Mouse (Mus musculus) ovary, postnatal 10 days (tissue): ENCODE results near the gene Tgfb1.
A peak's percentile ranks its signal among the peaks of the same experiment; 100 is the strongest.
"Not testable (repeated sequence)": the region's sequence is repeated elsewhere in the genome, so short reads cannot be mapped to it uniquely, and the experiment has no call there.

Experiments used
- DNase-seq: peaks from one replicate; pipeline ENCODE4 v3.0.0; 2022; ENCODE audit warnings: low spot score

The Tgfb1 gene

DNA sequence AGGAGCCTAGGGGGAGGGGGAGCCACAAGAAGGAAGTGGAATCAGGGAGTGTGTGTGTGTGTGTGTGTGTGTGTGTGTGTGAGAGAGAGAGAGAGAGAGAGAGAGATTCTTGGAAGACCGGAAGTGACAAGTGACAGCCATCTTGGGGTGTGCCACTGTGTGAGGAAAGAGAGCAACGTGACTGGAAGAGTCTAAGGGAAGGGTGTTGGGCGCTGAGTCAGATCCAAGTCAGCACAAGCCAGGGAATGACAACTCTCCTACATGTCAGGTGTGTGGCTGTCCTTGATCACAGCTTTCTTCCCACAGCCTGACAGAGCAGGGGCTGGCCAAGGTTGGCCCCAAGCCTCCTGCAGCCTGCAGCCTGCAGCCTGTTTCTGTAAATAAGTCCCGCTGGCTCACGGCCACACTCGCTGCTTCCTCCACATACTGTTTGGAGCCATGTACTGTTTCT, 19.0 kb downstream of the Tgfb1 start:
- no peak for DNase-seq

DNA sequence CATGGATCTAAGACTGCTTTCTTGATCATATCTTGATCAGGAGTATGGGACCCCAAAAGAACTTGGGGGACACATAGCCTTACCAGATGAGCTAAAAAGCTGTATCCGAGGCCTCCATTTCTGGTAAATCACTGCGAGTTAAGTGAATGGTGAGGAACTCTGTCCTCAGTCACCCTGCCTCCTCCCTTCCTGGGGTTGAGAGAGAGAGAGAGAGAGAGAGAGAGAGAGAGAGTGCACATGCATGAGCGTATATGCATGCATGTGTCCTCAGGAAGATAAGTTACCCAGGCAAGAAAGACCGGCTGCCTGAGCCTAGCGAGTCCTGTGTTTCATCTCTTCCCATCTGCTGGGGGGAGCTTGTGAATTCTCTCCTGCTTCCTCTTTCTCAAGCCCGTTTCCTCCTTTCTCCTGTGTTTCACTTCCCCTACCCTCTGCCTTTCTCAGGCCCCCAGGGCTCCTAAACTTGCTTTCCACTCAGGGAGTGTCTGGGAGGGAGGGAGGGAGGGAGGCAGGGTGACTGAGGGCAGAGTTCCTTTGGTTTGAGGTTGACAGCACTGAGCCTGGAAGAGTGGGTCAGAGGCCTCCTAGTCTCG, 19.9 kb downstream of the Tgfb1 start:
- DNase-seq, result no peak

DNA sequence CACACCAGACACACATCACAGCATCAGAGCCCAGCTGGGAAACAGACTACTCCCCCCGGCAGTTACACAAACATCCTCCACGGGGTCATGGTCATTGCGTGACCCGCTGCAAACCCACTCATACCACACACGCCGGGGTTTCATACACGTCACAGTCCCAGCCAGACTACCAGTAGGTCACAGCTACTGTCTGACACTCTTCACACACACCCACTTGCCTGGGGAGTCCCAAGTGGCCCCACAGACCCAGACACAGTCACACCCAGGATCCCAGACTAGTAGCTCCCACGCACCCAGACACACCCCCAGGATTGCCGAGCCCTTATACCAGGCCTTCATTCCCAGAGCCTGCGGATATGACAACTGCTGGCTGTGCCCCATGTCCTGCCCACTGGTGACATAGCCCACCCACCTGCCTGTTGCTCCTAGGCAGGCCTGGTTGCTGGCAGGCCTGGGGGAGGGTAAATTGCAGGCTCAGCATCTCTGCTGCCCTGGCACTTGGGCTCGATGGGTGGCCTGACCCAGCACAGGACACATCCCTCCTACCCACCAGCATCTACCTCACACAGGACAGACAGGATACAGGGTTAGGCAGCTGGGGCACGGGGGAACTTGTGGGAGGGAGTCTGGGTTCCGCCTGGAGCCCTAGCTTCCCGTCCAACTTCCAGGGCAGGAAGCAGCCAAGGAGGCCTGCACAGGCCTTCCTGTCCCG, 20.9 kb downstream of the Tgfb1 start:
- DNase-seq, result no peak

DNA sequence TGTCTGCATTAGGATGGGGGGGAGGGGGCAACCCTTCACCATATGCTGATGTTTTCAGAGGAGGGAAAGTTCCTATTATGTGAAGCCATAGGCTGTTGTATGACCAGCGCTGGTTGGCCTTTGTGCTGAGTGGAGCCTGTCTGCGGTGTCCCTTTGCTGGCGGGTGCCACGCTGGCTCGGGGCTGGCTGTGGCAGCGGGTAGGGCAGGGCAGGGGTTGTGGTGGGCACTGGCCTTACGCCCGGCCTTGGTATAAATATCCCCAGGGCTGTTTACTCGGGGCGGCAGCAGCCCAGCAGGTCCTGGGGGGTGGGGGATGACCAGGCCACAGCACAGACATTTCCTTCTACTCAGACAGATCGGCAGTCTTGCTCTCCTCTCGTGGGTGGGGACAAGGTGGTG, 23.2 kb downstream of the Tgfb1 start:
- no peak for DNase-seq

DNA sequence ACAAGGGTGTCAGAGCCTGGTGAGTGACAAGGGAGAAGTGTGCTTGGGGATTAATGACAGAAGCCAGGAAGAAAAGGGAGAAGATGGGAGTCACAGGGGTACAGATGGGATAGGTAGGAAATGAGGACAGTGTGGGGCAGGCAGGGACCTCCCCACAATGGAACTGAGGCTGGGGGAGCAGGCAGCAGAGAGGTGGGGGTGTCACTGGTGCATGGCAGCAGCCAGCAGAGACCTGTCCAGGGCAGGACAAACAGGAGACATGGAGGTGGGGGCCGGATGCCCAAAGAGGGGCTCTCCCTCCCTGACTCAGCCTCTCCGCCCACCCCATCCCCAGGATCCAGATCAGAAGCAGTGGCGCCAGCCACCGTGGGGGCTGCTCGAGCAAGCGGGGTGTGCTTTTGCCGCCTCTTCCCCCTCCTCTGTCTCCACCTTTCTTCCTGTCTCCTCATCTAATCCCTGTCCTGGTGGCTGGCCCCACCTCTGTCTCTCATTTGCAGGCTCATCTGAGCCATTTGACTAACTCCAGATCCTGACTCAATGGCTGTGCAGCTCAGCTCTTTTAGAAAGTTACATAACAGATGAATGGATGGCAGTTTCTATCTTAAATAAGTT, 23.8 kb downstream of the Tgfb1 start:
- no peak for DNase-seq

DNA sequence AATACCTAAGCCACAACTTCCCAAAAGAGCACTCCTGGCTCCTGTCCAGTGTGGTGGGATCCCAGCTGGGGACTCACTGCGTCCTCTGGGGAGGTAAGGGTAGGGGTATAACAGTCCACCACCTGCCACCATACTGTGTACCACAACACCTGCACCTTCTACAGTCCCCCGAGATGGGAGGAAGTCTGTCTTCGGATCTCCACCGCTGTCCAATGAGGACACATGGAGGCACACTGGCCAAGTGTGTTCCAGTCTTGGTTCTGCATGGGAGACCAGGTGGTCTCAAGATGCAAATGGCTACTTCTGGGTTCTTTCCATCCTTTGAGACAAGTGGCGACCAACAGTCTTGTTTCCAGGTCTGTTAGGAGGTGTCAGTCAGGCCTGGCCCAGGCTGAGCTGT, 24.4 kb downstream of the Tgfb1 start:
- DNase-seq, result no peak

DNA sequence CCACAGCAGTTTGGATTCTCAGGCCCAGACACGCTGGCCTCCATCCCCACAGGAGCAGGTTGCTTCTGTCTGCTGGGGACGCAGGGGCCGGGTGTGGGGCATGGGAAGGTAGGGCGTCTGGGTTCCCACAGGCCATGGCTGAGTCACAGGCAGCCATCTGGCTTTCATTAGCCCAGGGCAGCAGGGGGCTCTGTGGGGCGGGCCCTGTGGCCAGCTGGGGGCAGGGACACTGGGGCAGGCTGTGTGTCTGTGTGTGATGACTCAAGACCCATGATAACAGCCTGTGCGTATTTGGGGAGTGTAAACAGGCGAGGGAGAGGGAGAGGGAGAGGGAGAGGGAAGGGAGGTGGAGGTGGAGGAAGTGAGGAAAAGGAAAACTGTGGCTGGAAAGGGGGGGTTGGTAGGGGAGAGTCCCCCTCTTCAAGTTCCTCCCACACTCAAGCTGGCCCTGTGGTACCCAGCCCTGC, 25.0 kb downstream of the Tgfb1 start:
- DNase-seq, result no peak

DNA sequence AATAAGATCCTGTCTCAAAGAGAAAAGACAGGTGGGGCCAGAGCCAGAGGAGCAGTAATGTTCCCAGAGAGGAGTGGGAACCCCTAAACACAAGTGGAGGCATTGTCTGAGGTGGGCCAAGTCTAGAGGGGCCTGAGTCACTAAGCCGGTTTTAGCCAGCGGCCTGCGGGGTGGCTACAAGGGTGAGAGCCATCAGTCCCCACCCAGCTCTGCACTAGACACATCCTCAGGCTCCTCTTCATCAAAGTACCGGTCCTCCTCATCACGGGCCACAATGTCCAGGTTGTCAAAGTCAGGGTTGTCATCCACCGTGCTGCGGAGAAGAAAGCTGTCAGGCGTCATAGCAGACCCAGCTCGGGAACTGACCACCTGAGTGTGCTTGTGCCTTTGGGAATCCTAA, 26.0 kb downstream of the Tgfb1 start:
- DNase-seq, result no peak

DNA sequence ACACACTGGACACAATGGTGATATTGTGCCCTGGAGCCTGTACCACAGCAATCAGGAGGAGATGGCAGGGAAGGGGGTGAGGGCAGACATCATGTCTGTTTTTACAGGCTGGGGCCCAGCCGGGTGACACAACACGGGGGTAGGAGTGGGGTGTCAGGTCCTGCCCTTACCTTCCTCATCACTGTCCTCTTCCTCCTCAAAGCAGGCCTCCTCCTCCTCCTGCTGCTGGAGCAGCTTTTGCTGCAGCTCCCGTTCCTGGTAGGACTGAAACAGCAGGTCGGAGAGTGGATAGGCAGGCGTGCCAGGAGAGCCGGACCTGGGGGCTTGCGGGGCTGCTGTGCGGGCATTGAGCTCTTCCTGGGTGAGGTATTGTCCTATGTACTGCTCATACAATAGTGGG, 27.8 kb downstream of the Tgfb1 start:
- DNase-seq, result no peak

DNA sequence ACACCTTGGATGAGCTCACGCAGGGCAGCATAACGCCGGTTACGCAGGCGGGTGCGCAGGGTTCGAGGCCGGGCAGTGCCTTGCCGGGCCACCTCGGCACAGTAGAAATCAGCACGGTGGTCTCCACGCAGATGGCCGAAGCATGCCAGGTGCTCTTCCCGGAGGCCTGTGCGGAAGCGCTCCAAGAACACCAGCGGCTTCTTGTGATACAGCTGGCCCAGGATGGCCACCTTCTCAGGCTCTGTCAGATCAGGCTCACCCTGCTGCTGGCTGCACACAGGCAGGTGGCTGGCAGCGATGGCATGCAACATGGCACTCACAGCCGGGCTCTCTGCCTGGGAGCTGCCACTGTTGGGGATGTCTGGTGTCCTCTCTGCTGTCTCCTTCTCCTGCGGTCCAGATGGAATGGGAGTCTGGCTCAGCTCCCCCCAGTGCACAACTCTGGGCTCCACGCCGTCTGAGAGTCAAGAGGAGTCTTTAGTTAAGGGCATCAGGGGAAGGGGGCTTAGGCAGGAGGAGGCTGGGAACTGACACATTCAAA, 29.0 kb downstream of the Tgfb1 start:
- no peak for DNase-seq

DNA sequence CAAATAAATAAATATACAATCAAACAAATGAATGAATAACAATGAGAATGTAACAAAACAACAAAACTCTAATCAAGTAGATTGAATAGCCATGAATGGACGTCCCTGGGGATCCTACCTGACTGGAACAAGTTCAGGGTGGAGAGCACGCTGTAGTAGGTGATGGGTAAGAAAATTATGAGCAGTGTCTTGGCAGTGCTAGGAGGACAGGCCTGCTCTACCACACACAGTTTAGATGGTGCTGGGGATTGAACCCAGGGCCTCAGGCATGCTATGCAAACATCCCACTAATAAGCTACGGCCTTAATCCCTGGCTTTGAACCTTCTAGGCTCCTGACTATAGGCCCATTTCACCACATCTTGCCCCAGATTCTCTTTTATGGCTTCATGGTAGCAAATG, 30.7 kb downstream of the Tgfb1 start:
- no peak for DNase-seq

DNA sequence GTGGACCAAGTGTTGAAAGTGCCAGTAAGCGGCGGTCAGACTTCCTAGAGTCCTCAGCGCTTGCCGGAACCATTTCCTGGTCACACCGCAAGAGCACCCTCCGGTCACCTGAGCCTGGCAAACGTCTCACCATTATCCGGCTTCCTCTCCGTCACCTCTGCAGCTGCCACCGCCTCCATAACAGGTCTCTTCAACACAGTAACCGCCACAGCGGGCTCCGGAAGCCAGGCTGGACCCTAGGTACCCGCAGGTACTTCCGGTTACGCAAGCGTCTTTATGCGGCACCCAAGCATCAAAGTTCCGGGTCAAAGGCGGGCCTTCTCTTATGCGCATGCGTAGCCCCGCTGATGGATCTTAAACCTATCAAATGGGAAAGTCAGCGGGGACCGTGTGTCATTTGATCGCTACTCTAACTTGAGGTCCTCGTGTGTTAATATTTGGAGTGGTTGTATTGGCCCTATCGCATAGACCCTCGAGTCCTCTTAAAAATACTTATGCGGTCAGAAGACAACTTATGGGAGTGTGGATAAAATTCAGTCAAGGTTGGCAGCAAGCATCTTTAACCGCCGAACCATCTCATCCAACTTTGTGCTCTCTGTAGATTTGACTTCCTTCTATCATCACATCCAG, 32.1 kb downstream of the Tgfb1 start, which contains the start of gene Ccdc97:
Gene Ccdc97, minus strand, starts transcription at position 301 of the 630 bp plus-strand sequence.
- peak; percentile 84 for DNase-seq

DNA sequence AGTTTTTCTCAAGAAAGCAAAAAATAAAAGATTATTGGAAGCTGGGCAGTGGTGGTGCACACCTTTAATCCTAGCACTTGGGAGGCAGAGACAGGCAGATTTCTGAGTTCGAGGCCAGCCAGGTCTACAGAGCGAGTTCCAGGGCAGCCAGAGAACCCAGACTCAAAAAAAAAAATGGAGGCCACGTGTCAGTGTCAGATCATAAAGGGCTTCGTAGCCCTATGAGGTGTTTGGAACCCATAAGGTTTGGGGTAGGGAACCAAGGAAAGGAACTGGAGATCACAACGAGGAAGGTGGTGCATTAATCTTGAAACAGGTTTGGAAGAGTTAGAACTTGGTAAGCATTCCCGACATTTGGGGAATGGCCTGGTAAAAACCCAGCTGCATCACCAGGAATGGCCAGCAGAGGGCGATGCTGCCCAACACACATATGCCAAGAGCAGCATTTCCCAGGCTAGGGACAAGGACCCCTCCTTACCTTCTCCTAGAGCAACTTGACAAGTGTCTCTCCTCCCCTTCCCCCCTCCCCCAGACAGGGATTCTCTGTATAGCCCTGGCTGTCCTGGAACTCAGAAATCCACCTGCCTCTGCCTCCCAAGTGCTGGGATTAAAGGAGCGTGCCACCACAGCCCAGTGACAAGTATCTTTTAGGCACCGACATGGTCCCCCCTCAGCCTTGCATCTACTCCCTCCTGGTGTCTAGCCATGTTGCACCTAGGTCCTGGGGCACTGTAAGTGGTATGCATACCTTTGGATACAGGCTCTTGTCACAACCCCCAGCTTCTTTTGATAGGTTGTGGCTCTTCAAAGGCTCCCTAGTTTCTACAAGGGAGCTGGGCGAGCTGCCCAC, 33.2 kb downstream of the Tgfb1 start:
- peak; percentile 63 for DNase-seq

DNA sequence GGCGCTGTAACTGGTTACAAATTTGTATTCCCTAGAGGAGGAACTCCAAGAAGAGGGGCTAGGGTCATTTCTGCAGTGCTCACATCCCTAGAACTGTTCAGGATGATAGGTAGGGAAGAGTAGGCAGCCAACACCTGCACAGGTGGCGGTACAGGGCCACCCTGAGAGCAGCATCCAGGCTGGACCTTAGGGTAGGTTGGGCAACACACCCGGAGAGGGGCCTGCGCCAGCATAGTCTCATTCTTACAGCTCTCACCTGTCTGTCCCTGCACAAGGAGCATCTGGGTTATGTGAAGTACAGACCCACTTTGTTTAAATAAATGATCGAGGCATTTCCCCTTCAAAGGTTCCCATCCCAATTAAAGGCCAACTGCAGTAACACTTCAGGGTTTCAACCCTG, 34.0 kb downstream of the Tgfb1 start:
- no peak for DNase-seq

DNA sequence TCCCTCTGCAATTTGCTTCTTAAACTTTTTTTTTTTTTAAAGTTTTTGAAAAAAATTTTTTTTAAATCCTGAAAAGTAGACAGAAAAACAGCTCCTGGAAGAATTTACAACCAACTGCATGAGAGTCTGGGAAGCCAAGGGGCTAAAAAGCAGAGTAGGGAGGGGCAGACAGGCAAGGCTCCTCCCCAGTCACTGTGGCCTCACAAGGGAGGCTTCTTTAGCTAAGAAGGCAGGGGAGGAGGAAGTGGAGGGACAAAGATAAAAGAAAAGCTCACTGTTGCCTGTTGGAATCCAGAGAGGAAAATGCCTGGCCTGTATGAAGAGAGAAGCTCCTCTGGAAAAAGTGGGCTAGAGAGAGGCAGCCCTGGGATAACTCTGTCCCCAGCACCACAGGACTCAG, 35.0 kb downstream of the Tgfb1 start:
- DNase-seq, result not testable (repeated sequence)

DNA sequence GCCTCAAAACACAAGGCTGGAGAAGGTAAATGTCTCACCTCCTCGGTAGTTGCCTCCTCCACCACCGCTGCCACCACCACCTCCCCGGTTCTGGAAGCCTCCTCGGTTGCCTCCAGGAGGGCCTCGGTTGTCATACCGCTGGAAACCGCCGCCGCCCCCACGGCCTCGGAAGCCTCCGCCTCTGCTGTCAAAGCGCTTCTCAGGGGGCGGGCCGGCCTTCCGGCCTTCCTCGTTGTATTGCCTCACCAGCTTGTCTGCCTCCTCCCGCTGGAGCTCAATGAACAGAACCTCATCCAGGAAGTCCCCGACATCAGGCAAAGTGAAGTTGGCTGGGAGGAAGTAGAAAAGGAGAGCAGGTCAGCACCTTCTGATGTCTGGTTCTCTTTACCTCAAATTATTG, 39.1 kb downstream of the Tgfb1 start:
- no peak for DNase-seq

DNA sequence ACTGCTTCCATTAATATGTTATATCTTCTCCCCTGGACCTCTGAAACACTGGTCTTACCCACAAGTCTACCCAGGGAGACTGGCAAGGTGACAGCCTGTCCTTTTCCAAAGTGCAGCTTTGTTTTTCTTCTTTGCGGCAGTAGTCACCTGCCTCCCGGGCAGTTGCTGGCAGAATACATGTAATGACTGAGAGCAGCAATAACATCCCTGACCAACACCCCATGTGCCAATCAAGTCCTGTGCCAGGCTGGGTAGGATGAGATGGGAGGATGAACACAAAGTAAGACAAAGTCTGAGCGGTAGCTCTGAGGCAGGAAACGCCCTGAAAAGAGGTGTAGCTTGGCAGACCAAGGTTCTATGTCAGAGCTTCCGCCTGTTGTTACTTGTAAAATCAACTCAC, 41.0 kb downstream of the Tgfb1 start:
- no peak for DNase-seq

DNA sequence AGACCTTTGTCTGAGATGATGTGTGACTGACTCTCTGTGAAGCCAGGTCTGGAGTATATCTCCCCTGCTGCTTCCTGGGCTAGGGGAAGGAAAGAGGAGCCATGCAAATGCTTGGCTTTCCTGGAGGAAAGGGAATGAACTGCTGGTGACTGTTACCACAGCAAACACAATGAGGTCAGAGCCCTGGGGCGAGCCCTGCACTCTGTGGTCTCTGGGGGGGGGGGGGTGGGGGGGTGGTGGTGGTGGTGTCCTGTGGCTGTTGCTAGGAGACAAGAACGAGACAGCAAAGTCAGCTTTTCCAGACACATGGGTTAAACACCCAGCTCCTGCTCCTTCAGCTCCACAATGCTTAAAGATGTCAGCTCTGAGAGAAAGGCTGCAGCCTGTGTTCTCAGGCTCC, 42.6 kb downstream of the Tgfb1 start:
- no peak for DNase-seq

DNA sequence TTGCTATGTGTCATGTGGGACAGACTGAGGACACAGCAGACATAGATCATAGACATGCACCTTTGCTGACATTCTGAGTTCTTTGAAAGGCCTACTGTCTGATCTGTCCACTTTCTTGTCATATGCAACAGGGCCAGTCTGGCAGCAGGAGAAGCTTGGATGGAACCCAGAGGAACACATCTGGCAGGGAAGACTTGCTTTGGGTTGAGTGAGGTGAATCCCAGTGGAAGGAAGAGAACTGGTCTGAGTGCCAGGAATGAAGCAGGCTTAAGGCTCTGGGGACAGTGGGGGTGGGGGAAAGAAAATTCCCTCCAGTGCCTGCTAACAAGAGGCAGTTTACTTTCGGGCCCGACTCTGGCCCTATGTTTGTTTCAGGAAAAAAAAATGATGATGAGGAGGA, 43.1 kb downstream of the Tgfb1 start:
- no peak for DNase-seq

DNA sequence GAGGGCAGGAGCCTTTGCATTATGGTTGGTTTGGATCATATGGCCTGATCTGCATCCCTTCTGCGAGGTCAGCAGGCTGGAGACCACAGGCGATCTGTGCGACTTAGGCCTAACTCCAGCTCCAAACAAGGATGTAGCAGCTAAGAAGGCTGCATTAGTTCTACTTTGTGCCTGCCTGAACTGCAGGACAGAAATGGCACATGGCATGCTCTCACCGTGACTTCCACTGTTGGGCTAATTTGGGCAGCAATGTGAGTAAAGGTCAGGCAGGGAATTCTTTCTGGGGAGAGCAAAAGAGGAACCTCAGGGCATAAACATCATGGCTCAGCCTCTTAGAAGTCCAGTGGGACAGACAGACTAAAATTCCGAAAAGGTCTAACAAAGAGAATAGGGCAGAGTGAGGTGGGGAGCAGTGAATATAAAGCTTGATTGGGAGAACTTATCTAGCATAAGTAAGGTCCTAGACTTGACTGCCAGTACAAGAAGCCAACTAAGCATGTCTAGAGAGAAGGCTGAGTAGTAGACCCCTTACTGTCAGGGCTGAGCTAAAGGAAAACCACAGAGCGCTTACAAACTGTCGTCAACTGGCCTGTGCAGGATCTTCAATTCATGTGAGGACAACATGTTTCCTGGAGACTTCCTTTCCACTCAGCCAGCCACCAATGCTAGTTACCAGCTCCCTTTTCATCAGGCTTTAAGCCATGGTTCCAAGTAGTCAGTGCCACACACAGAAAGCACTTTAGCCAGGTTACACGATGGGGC, 44.7 kb downstream of the Tgfb1 start:
- no peak for DNase-seq

DNA sequence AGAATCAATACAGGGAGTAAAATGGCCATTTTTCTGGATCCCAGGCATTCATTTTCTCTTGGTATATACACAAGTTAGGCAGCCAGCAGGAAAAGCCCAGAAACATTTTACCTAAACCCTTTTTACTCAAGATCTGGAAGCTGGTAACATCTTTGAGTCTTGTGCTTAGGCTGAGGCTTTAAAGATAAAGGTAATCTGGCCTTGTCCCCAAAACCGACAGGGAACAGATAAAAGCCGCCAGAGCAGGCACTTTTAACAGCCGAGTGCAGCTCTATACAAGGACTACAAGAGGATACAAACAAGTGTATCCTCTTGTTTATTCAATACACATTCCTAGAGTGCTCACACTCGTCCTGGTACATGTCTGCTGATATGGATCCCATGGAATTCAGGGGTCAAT, 48.2 kb downstream of the Tgfb1 start:
- no peak for DNase-seq
